Mouse (Mus musculus) spleen, adult 2 months (tissue): Measurements from ENCODE around the gene Crtc1. TPM values are rescaled to one million over a fixed set of nuclear protein-coding genes. Genes with fewer than 3 reads are reported as not detected.

Experiments used
- DNase-seq, 2 experiments: peaks; one replicate each; pipeline versions ENCODE4 v3.0.0 to v3.0.0-alpha.2; 2012 to 2021; ENCODE audit warnings: low spot score in 2 of 2, low read depth in 1 of 2
- H3K27ac ChIP-seq: fragments of 200-500 bp; 2 replicates; pipeline ENCODE4 v1.5.1; 2012; ENCODE audit warnings: low read length, inconsistent platforms; ENCODE audit not compliant: insufficient read depth
- H3K27me3 ChIP-seq: fragments of 200-500 bp; 2 replicates; pipeline ENCODE4 v1.6.1; 2012; ENCODE audit warnings: mild to moderate bottlenecking, moderate library complexity, low read length, inconsistent platforms; ENCODE audit not compliant: control insufficient read depth, insufficient read depth
- H3K36me3 ChIP-seq: fragments of 200-500 bp; 2 replicates; pipeline ENCODE4 v1.6.1; 2012; ENCODE audit warnings: mild to moderate bottlenecking, low read length, inconsistent platforms; ENCODE audit not compliant: control insufficient read depth, insufficient read depth
- H3K4me1 ChIP-seq: fragments of 200-500 bp; 2 replicates; pipeline ENCODE4 v1.6.1; 2011; ENCODE audit warnings: inconsistent platforms; ENCODE audit not compliant: control insufficient read depth, insufficient read depth, insufficient read length
- H3K4me3 ChIP-seq: fragments of 200-500 bp; 2 replicates; pipeline ENCODE4 v1.5.1; 2011; ENCODE audit warnings: mild to moderate bottlenecking, inconsistent platforms; ENCODE audit not compliant: insufficient read depth, insufficient read length; ENCODE audit errors: extremely low read depth
- CTCF ChIP-seq: fragments of 200-500 bp; IDR thresholded peaks from 2 replicates; pipeline ENCODE4 v1.5.1; 2011; ENCODE audit warnings: mild to moderate bottlenecking, inconsistent platforms; ENCODE audit not compliant: insufficient read depth, insufficient read length, insufficient replicate concordance; ENCODE audit errors: extremely low read depth
- POLR2A ChIP-seq: fragments of 200-500 bp; IDR thresholded peaks from 2 replicates; pipeline ENCODE4 v1.6.1; 2011; ENCODE audit warnings: low read depth, low read length, inconsistent platforms
- WGBS: fragments of 180-500 bp; shearing (Covaris S2); methylation state at CpG from one replicate; pipeline ENCODE4 v1.1.7; 2018; 5-methylcytosine and 5-hydroxymethylcytosine counted together
- polyA plus RNA-seq: library from polyadenylated mRNA; depleted of rRNA; stranded (reverse); fragments of >200 nt; gene quantifications from 2 replicates; pipeline ENCODE4 v1.2.3, GENCODE M21; 2012

Crtc1 gene
- polyA plus RNA-seq, 1 experiment, result 18.9 TPM

DNA sequence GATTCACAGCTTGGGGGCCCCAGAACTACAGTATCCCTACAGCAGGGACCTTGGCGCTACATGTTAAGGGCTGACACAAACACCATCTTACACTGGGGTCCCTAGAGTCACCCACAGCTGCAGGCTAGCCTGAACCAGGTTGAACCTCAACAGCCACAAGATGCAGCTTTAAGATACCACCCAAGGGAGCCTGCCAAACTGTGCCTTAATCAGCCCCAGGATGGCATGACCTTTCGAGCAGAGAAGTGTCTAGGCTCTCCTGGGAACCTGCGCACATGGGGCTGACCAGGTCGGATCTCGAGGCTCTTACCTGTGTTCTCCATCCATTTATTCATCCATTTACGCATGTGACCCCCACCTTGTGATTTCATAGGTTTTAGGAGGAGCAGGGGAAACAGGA is 18.5 kb upstream of the Crtc1 start:
- H3K4me1 ChIP-seq, result no peaks in the 10 kb centered on the region

DNA sequence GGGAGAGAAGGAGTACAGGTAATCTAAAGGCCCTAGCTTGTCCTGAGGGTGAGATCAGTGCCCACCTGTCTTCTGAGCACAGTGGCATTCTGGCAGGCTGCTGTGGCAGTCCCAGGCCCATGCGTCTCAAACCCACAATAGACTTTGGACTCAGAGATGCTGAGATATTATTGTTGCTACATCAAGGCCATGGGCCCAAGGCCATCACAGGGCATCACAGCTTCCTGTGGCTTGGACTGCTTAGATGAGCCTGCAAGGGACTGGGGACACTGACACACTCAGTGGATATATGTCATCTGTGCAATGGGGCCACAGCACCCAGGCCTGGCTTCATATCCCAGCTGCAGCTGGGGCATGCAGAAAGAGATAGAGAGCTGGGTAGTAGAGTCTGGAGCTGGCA is 17.6 kb upstream of the Crtc1 start:
- WGBS, result 85% methylated on average over 1 of the region's 1 CpGs
- DNase-seq, result no peak
- H3K27ac ChIP-seq, result no peak overlapping the region
- H3K4me3 ChIP-seq, result no peak overlapping the region
- TF ChIP-seq POLR2A (no peak), CTCF (no peak)
- peaks cover 1% of the 10 kb centered on the region; the same call in 1 of the 2 replicates for H3K36me3 ChIP-seq
- H3K4me1 ChIP-seq, result no peaks in the 10 kb centered on the region
- no peaks in the 10 kb centered on the region for H3K27me3 ChIP-seq

More for the DNA sequence above, 18.5 kb upstream of the Crtc1 start:
- Histone ChIP-seq H3K36me3 (no peaks in the 10 kb centered on the region), H3K27me3 (no peaks in the 10 kb centered on the region), H3K4me3 (no peak overlapping the region), H3K27ac (no peak overlapping the region)
- no peak for TF ChIP-seq POLR2A
- no peak for TF ChIP-seq CTCF
- 81% methylated on average over 6 of the region's 6 CpGs for WGBS
- DNase-seq, result no peak

DNA sequence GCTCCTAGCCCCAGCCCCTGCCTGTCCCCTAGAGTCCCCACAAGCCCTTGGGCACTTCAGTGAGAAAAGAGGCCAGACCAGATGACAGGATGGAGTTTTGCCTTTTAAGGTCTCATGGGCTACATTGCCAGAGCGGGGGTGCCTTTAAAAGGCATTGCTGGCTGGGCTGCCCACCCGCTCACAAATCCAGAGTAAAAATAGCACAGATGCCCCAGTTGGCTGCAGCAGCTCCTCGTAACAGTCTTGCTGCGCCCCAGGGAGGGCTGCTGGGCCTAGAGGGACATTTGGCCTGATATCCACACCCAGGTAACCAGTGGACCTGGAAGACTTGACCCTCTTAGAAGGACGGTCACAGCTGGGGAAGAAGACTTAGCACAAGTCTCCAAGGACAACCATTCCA is 14.5 kb upstream of the Crtc1 start:
- H3K4me3 ChIP-seq, result no peak overlapping the region
- DNase-seq, result no peak
- TF ChIP-seq CTCF (no peak), POLR2A (no peak)
- H3K27me3 ChIP-seq, result no peaks in the 10 kb centered on the region
- H3K4me1 ChIP-seq, result no peaks in the 10 kb centered on the region
- no peak overlapping the region for H3K27ac ChIP-seq
- H3K36me3 ChIP-seq, result peaks cover 6% of the 10 kb centered on the region
- 93% methylated on average over 5 of the region's 5 CpGs for WGBS

DNA sequence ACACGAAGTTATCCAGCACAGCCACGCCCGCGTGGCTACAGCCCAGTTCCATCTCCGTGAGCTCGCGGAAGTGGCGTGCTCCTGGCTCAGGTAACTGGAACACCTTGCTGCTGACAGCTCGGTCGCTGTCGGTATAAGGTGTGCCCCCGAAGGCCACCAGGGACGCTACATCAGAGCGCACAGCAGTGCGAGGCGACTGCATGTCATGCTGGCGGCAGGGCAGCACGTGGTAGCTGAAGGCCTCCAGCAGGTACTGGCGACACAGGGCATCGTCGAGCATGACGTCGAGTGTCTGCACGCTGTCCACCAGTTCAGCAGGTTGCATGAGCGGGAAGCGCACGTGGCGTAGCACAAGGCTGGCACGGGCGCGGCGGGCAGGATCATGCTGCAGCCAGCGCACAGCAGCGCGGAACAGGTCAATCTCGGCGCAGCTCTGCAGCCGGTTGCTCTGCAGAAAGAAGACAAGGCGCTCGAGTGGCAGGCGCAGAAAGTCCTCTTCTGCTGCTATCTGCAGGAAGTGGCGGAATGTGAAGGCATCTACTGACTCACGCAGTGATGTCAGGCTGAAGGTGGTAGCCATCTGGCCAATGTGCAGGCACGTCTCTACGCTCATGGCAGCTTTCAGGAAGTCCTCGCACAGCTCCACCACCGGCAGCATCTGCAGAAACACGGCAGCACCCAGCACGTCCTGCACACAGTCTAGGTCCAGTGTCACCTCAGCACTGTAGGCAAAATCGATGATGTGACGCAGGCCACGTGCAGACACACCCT is 13.0 kb upstream of the Crtc1 start:
- Histone ChIP-seq H3K4me1 (no peaks in the 10 kb centered on the region), H3K27ac (no peak overlapping the region), H3K36me3 (peaks cover 6% of the 10 kb centered on the region), H3K4me3 (no peak overlapping the region), H3K27me3 (no peaks in the 10 kb centered on the region)
- 94% methylated on average over 52 of the region's 52 CpGs for WGBS
- TF ChIP-seq CTCF (no peak), POLR2A (no peak)
- no peak for DNase-seq

DNA sequence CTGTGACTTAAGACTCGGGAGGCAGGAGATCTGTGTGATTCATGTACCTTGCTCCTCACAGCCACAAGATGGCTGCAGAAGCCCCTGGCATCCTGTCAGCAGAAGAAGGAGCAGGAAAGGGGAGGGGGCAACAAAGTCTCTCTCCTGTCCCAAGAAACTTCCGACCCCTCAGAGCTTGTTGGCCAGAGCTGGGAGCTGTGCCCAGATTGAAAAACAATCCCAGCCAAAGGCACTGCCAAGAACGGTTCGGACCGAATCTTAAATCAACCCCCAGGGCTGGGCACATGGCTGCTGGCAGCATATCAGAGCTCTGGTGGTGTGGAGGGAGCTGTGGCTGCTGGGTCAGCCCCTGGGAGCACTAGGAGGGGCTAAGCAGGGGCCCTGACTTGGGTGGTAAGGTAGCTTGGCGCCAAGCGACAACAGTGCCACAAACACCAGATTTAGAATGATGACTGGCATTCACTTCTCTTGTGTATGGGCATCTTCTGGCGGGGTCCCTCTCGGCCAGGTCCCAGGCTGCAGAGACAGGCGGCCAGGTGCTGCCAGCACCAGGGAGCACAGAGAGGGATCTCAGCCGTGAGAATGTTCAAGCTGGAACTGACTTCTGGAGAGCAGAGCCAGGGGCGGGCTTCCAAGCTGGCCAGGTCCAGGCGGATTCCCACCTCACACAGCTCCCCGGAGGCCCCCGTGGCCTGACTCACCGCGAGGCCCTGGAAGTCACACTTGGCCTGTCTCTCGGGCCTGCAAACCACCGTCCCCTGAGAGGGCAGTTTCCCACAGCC is 8.5 kb upstream of the Crtc1 start:
- WGBS, result 72% methylated on average over 19 of the region's 19 CpGs
- Histone ChIP-seq H3K36me3 (peaks cover 6% of the 10 kb centered on the region), H3K4me1 (no peaks in the 10 kb centered on the region), H3K27me3 (no peaks in the 10 kb centered on the region), H3K4me3 (no peak overlapping the region), H3K27ac (no peak overlapping the region)
- TF ChIP-seq POLR2A, result no peak
- TF ChIP-seq CTCF, result no peak
- no peak for DNase-seq

DNA sequence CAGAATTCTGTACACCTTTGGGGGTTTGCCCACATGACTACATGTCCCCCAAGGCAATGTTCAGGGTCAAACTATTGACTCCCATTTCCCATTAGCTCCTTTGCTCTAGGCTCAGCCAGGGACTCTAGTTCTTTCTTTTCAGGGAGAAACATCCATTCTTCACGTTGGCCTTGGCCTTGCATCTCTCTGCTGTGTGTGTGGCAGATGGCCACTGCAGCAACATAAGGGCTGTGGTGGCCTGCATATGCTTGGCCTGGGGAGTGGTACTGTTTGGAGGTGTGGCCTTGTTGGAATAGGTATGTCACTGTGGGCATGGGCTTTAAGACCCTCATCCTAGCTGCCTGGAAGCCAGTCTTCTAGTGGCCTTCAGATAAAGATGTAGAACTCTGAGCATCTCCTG is 6.6 kb upstream of the Crtc1 start:
- no peak overlapping the region for H3K4me3 ChIP-seq
- 0 out of 2 replicates have a peak, but pooled peaks cover 1% of the 10 kb centered on the region for H3K36me3 ChIP-seq
- no peaks in the 10 kb centered on the region for H3K4me1 ChIP-seq
- WGBS, result 87% methylated on average over 1 of the region's 1 CpGs
- H3K27ac ChIP-seq, result no peak overlapping the region
- DNase-seq, result no peak
- no peaks in the 10 kb centered on the region for H3K27me3 ChIP-seq
- TF ChIP-seq POLR2A (no peak), CTCF (no peak)
